Mouse (Mus musculus) fat pad, adult 2 months (tissue): ENCODE measurements at regions not wholly inside any gene's neighbourhood (a gene's known extent, or its start where the extent isn't known, plus 50 kb on each side); places are given as distances from the start of the nearest gene placed in this dataset.
"Not testable (repeated sequence)": the region's sequence is repeated elsewhere in the genome, so short reads cannot be mapped to it uniquely, and the experiment has no call there.

Experiments
- DNase-seq: peaks from one replicate; pipeline ENCODE4 v3.0.0-alpha.2; 2011; ENCODE audit warnings: low read depth, low spot score; ENCODE audit errors: extremely low read depth

GRCm38 (mm10) chr7:92984701-92985682 lies 94.7 kb upstream of the Fam181b start:
- no peak for DNase-seq

GRCm38 (mm10) chr7:92985683-92986070 lies 94.0 kb upstream of the Fam181b start:
- no peak for DNase-seq

DNA sequence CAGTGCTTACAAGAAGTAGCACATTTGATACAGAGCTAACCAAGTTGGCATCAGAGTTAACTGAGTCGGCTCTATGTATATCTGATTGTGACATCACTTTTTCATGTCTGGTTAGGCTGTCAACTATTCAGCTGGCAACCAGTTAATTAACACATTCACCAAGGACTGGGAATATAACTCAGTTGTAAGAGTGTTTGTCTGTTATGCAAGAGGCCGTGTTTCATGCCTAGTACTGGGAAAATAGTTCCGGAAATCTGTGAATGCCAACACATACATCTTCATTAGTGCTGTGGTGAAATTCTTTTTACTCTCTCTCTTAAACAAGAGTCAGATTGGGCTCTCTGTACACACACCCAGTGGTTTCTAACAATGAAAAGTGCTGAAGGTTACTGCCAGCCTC lies 80.8 kb upstream of the Fam181b start:
- DNase-seq: peak; percentile 51

- DNase-seq: not testable (repeated sequence)
Observed at GRCm38 (mm10) chr7:93006694-93007231, 72.9 kb upstream of the Fam181b start.

DNA sequence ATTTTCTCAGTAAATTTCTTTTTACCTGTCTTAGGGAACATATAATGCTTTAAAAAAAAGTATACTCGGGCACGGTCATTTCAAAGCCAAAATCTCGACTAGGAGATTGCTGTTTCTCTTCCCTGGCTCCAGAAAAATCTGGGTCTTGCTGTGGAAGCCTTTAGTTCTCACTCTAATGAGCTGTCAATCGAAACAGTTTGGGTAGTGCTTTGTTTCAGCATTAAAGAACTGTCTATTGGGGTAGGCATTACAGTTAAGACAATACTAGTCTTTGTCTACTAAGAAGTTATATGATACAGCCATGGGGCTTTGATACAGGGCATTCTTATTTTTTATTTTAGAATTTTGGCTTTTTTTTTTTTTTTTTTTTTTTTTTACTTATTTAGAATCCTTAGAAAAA lies 71.9 kb upstream of the Fam181b start:
- no peak for DNase-seq

DNA sequence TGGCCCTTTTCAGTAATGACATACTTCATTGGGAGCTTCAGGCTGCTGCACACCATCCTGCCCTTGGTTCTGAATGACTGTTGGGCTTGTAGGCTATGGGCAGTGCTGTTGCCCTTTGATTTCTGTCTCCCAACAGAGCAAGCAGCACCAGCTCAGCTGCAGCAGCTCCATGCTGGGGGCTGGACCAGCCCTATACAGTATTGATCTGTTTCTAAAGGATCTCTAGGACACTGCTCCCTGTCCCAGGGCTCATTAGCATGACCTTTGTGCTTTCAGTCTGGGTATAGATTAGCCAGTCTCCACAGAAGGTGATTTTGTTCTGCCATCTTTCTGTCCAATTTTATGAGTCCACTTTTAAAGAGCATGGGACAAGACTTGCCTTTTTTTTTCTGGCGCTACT lies 60.3 kb upstream of the Fam181b start:
- no peak for DNase-seq

GRCm38 (mm10) chr7:93023489-93024130 lies 56.1 kb upstream of the Fam181b start:
- DNase-seq: no peak

DNA sequence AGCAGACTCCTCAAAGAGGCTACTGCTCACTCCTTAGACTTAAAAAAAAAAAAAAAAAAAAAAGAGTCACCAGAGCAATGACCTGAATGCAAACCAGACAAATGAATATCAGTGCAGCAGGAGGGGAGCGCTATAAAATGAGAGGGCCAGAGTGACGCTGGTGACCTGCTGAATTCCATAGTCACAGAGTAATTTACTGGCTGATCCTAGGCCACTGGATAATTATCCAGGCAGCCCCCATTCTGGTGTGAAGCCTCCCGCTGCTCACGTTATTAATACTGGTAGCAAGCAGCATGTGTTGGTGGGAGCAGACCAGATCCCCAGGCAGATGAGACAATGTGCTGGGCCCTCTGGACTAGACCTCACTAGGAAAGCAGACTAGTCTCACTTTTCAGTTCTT lies 53.4 kb upstream of the Fam181b start:
- no peak for DNase-seq
